Mouse (Mus musculus) spleen, adult 18-20 months (tissue): Measurements from ENCODE around the gene Tfb2m.
A peak's percentile ranks its signal among the peaks of the same experiment; 100 is the strongest.

Experiments
- DNase-seq, 2 experiments: peaks; one replicate each; pipeline ENCODE4 v3.0.0; 2022; ENCODE audit warnings: mixed read lengths in 2 of 2

Gene Tfb2m

GRCm38 (mm10) chr1:179545768-179546550 is at the start of gene Tfb2m, which contains the start of gene Cnst:
TSS of gene Tfb2m (minus strand) at chr1:179546267.
TSS of gene Cnst (plus strand) at chr1:179546370.
- peak; percentile 96 to 97 for DNase-seq

- DNase-seq = peak in 1 of 2 experiments; percentile 11
These were observed 46.9 kb upstream of the Tfb2m start for GRCm38 (mm10) chr1:179592972-179593371.

- no peak for DNase-seq
These were observed 46.1 kb upstream of the Tfb2m start for GRCm38 (mm10) chr1:179592143-179592542.

- DNase-seq = no peak
These were observed 45.6 kb upstream of the Tfb2m start for GRCm38 (mm10) chr1:179591639-179592038.

GRCm38 (mm10) chr1:179588230-179588629 is 42.2 kb upstream of the Tfb2m start:
- DNase-seq = no peak

GRCm38 (mm10) chr1:179586430-179587095 is 40.5 kb upstream of the Tfb2m start:
- DNase-seq = no peak

- DNase-seq = no peak
These were observed 39.6 kb upstream of the Tfb2m start for GRCm38 (mm10) chr1:179585646-179586045.

GRCm38 (mm10) chr1:179584220-179584619 is 38.2 kb upstream of the Tfb2m start:
- DNase-seq = no peak

GRCm38 (mm10) chr1:179583090-179583489 is 37.0 kb upstream of the Tfb2m start:
- no peak for DNase-seq

- no peak for DNase-seq
These were observed 36.0 kb upstream of the Tfb2m start for GRCm38 (mm10) chr1:179582021-179582433.

- DNase-seq = no peak
These were observed 35.4 kb upstream of the Tfb2m start for GRCm38 (mm10) chr1:179581422-179581821.

GRCm38 (mm10) chr1:179580200-179580599 is 34.1 kb upstream of the Tfb2m start:
- no peak for DNase-seq

- no peak for DNase-seq
These were observed 32.6 kb upstream of the Tfb2m start for GRCm38 (mm10) chr1:179578625-179579024.

- DNase-seq = no peak
These were observed 27.7 kb upstream of the Tfb2m start for GRCm38 (mm10) chr1:179573650-179574206.

- DNase-seq = no peak
These were observed 25.6 kb upstream of the Tfb2m start for GRCm38 (mm10) chr1:179571686-179572085.

GRCm38 (mm10) chr1:179570482-179570881 is 24.4 kb upstream of the Tfb2m start:
- DNase-seq = no peak

GRCm38 (mm10) chr1:179568690-179569398 is 22.8 kb upstream of the Tfb2m start:
- DNase-seq = no peak

- no peak for DNase-seq
These were observed 21.5 kb upstream of the Tfb2m start for GRCm38 (mm10) chr1:179567558-179567957.

GRCm38 (mm10) chr1:179563926-179564325 is 17.9 kb upstream of the Tfb2m start:
- no peak for DNase-seq

- DNase-seq = no peak
These were observed 17.1 kb upstream of the Tfb2m start for GRCm38 (mm10) chr1:179563211-179563610.

GRCm38 (mm10) chr1:179560845-179561430 is 14.9 kb upstream of the Tfb2m start:
- no peak for DNase-seq

- no peak for DNase-seq
These were observed 13.6 kb upstream of the Tfb2m start for GRCm38 (mm10) chr1:179559446-179560194.
